Mouse (Mus musculus) cerebellum, postnatal 36 days (tissue): Measurements from ENCODE around the gene 2410137M14Rik.
"Not testable (repeated sequence)": the region's sequence is repeated elsewhere in the genome, so short reads cannot be mapped to it uniquely, and the experiment has no call there.

Experiments used
- DNase-seq, 2 experiments: peaks; one replicate each; pipeline ENCODE4 v3.0.0; 2021 to 2022; ENCODE audit warnings: mixed read lengths in 2 of 2

The 2410137M14Rik gene

DNA sequence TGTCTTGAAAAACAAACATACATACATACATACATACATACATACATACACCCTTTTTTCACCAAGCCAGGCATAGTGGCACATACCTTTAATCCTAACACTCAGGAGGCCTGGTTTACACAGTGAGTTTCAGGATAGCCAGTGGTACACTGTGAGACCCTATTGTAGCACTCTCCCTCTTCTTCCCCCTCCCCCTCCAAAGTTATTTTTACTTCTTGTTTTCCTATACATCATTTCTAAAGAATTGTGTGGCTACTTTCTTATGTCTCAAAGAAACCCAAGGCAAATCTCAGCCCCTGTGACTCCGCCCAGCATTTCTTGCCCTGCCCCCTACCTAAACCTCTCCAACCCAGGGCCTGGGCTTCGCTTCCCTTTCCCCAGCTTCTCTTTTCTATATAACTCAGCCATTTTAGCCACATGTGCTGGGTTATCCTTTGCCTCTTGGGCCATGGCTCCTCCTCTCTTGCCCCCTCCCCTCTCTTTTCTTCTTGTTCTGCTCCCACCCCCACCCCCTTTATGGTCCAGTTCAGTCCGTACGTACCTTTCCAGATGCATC lies 12.8 kb upstream of the 2410137M14Rik start:
- no peak for DNase-seq

DNA sequence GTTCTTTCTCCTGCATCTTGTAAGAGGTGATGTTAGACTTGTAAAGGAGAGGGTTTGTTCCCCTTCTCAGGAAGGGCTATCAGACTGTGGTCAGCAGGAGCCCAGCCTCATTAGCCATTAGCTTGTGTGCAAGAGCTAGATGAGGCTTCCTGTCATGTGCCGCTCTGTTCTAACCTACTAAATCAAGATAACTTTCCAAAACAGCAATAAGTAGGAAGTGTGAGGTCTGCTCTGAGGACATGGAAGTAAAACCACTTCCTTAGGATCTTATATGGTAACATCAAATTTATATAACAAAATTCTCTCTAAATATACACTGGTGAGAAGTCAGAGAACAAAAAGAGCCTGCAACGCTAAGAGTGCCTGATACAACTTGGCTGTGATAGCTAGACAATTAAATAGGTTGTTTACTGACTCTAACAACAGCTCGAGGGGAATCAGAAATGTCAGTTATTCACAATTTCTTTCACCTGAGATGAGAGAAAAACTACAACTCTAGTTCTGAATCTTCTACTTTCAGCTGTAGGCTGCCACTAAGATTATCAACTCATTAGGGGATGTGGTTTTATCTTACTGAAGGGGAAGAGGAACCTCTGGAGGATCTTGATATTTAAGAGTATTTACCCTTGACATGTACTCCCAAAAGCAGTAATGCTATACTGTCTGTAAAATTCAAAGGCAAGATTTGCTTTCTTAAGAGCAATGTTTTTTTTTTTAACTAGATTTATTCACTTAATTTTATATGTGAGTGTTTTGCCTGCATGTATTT lies 11.5 kb upstream of the 2410137M14Rik start:
- no peak for DNase-seq

DNA sequence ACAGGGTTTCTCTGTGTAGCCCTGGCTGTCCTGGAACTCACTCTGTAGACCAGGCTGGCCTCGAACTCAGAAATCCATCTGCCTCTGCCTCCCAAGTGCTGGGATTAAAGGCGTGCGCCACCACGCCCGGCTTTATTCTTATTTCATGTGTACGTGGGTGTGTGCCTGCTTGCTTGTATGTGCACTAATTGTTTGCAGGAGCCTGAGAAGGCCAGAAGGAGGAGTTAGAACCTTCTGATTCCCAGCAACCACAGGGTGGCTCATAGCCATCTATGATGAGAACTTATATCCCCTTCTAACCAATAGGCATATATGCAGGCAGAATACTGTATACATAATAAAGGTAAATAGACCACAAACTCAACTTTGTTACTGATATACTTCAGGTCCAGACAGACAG lies 9.6 kb upstream of the 2410137M14Rik start:
- not testable (repeated sequence) for DNase-seq

DNA sequence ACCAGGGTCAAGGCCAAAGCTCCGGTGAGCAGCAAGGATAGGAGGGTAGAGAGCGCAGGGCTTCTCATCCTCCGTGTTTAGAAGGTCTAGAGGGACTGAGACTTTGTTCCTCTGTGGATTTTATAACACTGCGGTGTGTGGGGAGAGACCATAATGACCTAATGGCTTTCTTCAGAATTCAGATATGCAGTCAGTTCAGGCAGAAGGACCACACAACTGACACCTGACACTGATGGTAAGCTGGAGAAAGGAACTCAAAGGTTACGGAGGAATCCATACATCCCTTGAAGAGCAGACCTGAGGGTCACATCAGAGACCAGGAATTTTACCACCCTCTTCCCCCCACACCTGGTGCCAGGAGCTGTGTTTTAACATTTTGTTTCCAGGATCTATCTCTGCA lies 8.4 kb upstream of the 2410137M14Rik start, which contains the start of gene H2-M5:
H2-M5 (minus strand) TSS at position 101 of the 400 bp plus-strand sequence.
- DNase-seq: no peak

DNA sequence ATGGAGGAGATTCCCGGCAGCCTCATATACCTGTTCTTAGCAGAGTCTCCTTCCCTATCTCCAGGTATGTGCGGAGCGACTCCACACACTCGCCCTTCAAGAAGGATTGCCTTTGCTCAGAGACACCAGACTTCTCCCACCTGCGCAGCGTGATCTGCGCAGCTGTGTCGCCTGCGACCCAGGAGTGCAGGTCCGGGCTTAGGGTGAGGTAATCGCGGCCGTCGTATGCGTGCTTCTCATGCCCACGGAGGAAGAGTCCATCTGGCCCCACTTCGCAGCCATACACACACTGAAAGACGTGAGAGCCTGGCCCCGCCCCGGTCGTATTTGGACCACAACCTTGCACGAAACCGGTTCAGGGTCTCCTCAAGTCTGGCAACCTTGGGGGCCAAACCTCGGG lies 7.4 kb upstream of the 2410137M14Rik start:
- no peak for DNase-seq

DNA sequence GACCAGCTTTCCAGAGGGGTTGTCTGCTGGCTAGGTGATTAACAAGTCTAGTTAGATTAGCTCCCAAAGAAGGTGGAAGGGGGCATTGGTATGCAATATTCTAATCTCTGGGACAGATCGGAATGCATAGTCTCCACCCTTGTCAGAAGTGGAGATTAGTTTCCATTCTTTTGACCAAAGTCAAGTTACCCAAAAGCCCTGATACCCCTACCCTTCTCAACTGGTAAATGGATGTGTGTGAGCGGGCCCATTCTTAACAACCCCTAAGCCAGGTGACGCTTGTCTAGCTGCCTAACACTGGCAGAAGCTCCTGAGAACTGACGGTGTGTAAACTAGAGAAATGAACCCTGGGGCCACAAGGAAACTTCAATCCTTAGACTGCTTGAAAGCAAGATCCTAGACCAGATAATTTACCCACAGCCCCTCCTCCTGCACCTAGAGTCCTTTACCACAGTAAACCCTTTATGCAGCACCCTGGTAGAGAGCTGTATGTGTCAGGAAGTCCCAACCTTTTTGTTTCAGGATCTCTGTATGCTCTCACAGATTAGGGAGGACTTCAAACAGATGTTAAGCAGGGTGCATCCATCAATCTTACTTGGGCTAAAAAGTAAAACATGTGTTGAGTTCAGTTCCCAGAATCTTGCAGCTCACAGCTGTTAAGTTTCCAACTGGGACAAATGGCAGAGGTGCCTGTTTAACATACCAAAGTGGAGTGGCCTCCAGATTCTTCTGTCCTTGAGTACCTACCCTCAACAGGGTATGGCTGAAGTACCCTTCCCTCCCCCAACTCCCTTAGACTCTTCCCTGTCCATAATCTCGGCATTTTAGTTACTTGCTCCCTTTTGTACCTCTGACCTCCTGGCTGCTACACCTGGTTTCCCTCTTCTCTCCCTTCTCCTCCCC lies 1.5 kb upstream of the 2410137M14Rik start:
- no peak for DNase-seq

- DNase-seq: no peak
Measured at GRCm38 (mm10) chr17:36981845-36982244, 808 bp upstream of the 2410137M14Rik start.

GRCm38 (mm10) chr17:36973271-36973787 lies 7.7 kb downstream of the 2410137M14Rik start:
- DNase-seq: no peak

DNA sequence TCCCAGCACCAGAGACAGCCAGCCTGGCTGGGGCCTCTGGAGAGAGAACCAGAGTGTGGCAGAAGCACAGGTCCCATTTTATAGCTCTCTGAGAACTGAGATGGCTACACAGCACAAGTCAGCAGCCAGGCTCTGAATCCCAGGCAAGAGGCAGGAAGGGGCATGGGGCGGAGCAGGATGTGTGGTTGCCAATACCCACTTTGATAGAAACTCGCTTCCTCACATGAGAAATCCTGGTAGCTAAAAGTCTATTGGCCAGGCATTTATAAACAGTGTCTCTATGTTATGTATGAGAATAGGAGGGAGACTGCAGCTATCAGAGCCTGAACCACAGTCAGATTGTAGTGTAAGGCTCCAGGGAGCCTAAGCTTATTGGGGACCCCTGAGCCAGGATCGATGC lies 8.2 kb downstream of the 2410137M14Rik start:
- no peak for DNase-seq

GRCm38 (mm10) chr17:36971172-36971850 lies 9.7 kb downstream of the 2410137M14Rik start:
- no peak for DNase-seq

DNA sequence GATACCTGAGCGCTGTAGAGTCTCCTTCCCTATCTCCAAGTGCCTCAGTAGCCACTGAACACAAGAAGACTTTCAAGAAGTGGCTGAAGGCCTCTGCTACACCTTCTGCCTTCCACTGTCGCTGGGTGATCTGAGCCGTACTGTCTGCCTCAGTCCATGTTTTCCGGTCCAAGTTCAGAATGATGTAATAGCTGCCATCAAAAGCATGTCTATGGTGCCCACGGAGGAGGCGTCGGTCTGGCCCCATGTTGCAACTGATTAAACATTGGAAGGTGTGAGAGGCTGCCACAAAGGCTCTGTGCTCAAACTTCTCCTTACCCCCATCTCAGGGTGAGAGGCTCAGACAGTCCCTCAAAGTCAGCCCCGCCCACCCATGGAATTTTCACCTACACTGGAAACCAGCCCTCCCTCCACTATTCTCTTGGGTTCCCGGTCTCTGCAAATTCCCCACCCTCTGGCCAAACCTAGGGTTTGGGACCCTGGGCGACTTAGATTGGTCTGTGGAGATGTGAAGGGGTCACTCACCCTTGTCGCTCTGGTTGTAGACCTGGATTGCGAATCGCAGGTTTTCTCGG lies 10.6 kb downstream of the 2410137M14Rik start:
- no peak for DNase-seq

DNA sequence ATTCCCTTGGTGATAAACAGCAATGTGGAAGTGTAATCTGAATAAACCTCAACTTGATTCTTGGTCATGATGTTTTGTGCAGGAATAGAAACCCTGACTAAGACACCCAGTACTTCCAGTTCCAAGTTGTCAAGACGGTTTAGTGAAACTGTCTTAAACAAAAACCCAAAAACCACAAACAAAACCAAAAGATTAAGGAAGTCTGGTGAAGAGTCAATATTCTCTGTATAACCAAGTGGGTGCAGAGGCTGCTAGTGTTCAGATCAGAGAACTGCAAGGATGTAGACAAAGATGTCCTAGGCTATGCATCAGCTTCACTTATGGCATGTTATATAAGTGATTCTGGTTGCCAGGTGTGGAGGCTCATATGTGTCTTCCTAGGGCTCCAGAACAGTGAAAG lies 14.2 kb downstream of the 2410137M14Rik start:
- DNase-seq: no peak

DNA sequence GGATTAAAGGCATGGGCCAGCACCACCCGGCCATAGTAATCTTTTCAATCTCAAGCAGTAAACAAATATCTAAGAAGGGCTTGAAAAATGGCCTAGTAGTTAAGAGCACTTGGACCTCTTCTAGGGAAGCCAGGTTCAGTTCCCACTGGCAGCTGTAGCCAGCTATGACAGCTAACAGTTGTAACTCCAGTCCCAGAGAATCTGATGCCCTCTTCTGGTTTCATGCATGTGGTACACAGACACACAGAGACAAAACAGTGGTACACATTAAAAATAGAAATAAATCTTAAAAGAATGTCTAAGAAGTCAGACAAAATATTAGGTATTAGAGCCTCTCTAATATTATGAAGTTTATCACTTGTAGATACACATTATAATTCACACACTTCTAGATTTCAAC lies 19.9 kb downstream of the 2410137M14Rik start:
- DNase-seq: no peak

DNA sequence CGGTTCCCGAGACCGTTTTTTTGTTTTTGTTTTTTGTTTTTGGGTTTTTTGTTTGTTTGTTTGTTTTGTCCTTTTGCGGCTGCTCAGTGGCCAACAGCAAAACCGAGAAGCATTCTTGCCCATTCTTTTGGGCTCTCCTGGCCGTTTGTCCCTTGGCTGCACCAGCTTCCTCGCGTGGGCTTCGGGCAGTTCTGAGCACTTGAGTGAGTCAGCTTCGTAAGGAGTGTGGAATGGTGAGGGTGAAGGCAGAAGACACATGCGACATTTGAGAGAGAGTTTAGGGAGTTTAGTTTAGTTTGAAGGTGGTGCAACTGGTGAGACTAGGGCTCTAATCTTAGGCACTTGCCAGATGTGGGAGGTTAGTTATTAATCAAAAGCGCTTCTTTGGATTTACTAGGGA lies 22.2 kb downstream of the 2410137M14Rik start:
- DNase-seq: peak in 1 of 2 experiments; percentile 6

GRCm38 (mm10) chr17:36957999-36958743 lies 22.9 kb downstream of the 2410137M14Rik start, which contains the start of the genes Znrd1 and Znrd1as:
Gene Znrd1, minus strand, starts transcription at chr17:36958559.
Gene Znrd1as, plus strand, starts transcription at chr17:36958592.
- peak; percentile 93 to 94 for DNase-seq

GRCm38 (mm10) chr17:36953062-36953461 lies 28.0 kb downstream of the 2410137M14Rik start:
- DNase-seq: no peak

DNA sequence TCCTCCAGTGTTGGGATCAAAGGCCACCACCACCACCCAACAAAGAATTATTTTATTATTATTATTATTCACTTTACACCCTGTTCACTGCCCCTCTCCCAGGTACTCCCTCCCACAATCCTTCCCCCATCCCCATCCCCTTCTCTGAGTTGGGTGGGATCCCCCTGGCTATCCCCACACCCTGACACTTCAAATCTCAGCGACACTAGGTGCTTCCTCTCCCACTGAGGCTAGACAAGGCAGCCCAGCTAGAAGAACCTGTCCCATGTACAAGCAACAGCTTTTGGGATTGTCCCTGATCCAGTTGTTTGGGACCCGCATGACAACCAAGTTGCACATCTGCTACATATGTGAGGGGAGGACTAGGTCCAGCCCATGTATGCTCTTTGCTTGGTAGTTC lies 28.4 kb downstream of the 2410137M14Rik start:
- no peak for DNase-seq

DNA sequence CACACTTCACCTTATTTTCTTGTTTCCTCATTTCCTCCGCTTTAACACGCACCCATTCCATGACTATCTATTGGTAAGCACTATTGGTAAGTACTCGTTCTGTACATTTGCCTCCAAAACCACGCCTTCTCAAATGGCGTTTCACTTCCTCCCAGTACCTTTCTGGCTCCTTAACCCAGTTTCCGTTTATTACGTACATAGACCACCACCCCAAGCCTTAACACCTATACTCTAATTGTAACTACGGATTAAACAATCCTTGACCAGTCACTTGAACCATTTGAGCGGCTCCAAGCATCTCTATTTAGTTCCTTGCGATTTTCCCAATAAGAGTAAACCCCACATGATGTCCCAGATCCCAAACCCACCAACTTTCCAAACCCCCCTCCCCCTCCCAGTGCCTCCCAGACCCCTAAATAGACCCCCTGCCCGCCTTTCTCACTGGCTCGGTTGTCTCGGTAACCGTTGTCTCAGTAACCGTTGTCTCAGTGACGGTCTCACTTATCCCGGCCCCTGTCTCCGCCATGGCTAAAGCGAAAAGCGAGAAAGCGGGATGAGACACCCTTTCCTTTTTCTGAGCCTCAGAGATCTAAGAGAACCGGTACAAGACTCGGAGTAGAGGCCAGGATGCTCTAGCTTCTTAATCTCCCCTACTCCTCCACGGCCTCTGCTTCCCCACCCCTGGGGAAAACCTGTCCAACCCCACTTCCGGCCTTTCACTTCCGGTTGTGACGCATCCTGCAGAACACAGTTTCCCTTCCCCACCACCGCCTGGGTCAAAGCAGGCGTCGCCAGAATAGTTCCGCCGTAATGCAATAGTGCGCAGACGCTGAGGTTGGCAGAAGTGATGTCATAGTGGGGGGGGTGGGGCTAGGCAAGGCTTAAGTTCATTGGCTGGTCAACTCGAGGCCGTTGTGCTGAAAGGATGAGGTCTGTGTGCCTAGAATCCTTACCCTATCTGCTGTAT lies 29.8 kb downstream of the 2410137M14Rik start, which contains the start of gene Ppp1r11:
Ppp1r11 (minus strand) TSS at position 761 of the 967 bp plus-strand sequence.
- peak; percentile 94 to 95 for DNase-seq

- no peak for DNase-seq
Measured at GRCm38 (mm10) chr17:36949265-36949664, 31.8 kb downstream of the 2410137M14Rik start.

- no peak for DNase-seq
Measured at GRCm38 (mm10) chr17:36948286-36948685, 32.8 kb downstream of the 2410137M14Rik start.
